Mouse (Mus musculus) lung, adult 2 months (tissue): ENCODE results near the gene Fndc3b.

Source experiments
- CTCF ChIP-seq: fragments of 200-500 bp; IDR thresholded peaks from 2 replicates; pipeline ENCODE4 v1.5.1; 2011; ENCODE audit warnings: mild to moderate bottlenecking, low read length, control low read depth; ENCODE audit not compliant: insufficient read depth
- POLR2A ChIP-seq: fragments of 200-500 bp; IDR thresholded peaks from 2 replicates; pipeline ENCODE4 v1.6.1; 2011; ENCODE audit warnings: low read depth, mild to moderate bottlenecking, control low read depth, low read length, borderline replicate concordance; ENCODE audit errors: extremely low read depth

- TF ChIP-seq CTCF (no peak), POLR2A (no peak)
Measured at GRCm38 (mm10) chr3:27735113-27735512, 24.0 kb upstream of the Fndc3b start.
